Mouse (Mus musculus): ENCODE data around the gene Kif6.

DNA sequence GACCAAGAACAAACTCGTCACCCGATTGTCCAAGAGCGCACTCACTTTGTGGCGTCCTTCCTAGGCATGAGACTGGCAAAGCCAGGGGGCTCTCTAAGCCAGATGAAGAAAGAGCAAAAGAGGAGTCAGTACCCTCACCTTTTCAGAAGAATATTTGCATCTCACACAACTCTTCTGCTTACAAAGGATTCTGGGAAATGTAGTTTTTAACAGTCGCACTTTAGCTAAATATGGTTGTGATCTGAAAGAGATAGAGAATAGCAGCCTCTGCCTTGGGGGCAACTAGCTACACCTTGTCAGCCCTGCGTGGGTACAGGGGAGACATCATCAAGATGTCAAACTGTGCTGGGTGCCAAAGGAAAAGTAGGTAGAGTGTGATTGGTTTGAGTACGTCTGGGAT is 287.7 kb downstream of the Kif6 start:
- TF ChIP-seq CTCF (IDR thresholded peaks at IDR 0.05; ENCODE audit: low read depth, low read length) = no peak
- no peak for TF ChIP-seq TAL1 (conservative IDR thresholded peaks at IDR 0.05; ENCODE audit: low read depth, low read length)
- no peak for TF ChIP-seq GATA1 (IDR thresholded peaks at IDR 0.05; ENCODE audit: borderline replicate concordance, low read length)
- TF ChIP-seq POLR2AphosphoS5 (IDR thresholded peaks at IDR 0.05; ENCODE audit: insufficient replicate concordance, low read depth, low read length) = no peak
